Mouse (Mus musculus): ENCODE data around the gene Anxa6.

Gene Anxa6

GRCm38 (mm10) chr11:54998708-54999107, 34.5 kb downstream of the Anxa6 start:
- DNase-seq (ENCODE audit: low read depth, low spot score) = peak; percentile 66

GRCm38 (mm10) chr11:54998284-54998683, 35.0 kb downstream of the Anxa6 start:
- DNase-seq (ENCODE audit: low read depth, low spot score) = peak; percentile 87

GRCm38 (mm10) chr11:54996176-54996575, 37.1 kb downstream of the Anxa6 start:
- DNase-seq (ENCODE audit: low read depth, low spot score) = no peak

GRCm38 (mm10) chr11:54989920-54990319, 43.3 kb downstream of the Anxa6 start:
- no peak for DNase-seq (ENCODE audit: low read depth, low spot score)

GRCm38 (mm10) chr11:54988754-54989349, 44.4 kb downstream of the Anxa6 start:
- no peak for DNase-seq (ENCODE audit: low read depth, low spot score)

- DNase-seq (ENCODE audit: low read depth, low spot score) = peak; percentile 79
These were observed 45.3 kb downstream of the Anxa6 start for GRCm38 (mm10) chr11:54987974-54988373.

- no peak for DNase-seq (ENCODE audit: low read depth, low spot score)
These were observed 48.2 kb downstream of the Anxa6 start for GRCm38 (mm10) chr11:54985086-54985485.

- no peak for DNase-seq (ENCODE audit: low read depth, low spot score)
These were observed 48.7 kb downstream of the Anxa6 start for GRCm38 (mm10) chr11:54984581-54984980.

GRCm38 (mm10) chr11:54984085-54984484, 49.2 kb downstream of the Anxa6 start:
- peak; percentile 87 for DNase-seq (ENCODE audit: low read depth, low spot score)

GRCm38 (mm10) chr11:54982520-54982919, 50.7 kb downstream of the Anxa6 start:
- no peak for DNase-seq (ENCODE audit: low read depth, low spot score)

- no peak for DNase-seq (ENCODE audit: low read depth, low spot score)
These were observed 51.6 kb downstream of the Anxa6 start for GRCm38 (mm10) chr11:54981630-54982029.

GRCm38 (mm10) chr11:54977385-54977937, 55.8 kb downstream of the Anxa6 start:
- DNase-seq (ENCODE audit: low read depth, low spot score) = no peak

GRCm38 (mm10) chr11:54976351-54976750, 56.9 kb downstream of the Anxa6 start:
- DNase-seq (ENCODE audit: low read depth, low spot score) = no peak

- no peak for DNase-seq (ENCODE audit: low read depth, low spot score)
These were observed 57.5 kb downstream of the Anxa6 start for GRCm38 (mm10) chr11:54975756-54976155.

- no peak for DNase-seq (ENCODE audit: low read depth, low spot score)
These were observed 57.9 kb downstream of the Anxa6 start for GRCm38 (mm10) chr11:54975340-54975739.

- DNase-seq (ENCODE audit: low read depth, low spot score) = no peak
These were observed 58.6 kb downstream of the Anxa6 start for GRCm38 (mm10) chr11:54974639-54975038.

GRCm38 (mm10) chr11:54973481-54974212, 59.6 kb downstream of the Anxa6 start:
- peak; percentile 85 for DNase-seq (ENCODE audit: low read depth, low spot score)

- peak; percentile 54 for DNase-seq (ENCODE audit: low read depth, low spot score)
These were observed 60.5 kb downstream of the Anxa6 start for GRCm38 (mm10) chr11:54972789-54973188.

GRCm38 (mm10) chr11:54972049-54972723, 61.1 kb downstream of the Anxa6 start:
- peak; percentile 82 for DNase-seq (ENCODE audit: low read depth, low spot score)

- DNase-seq (ENCODE audit: low read depth, low spot score) = no peak
These were observed 61.7 kb downstream of the Anxa6 start for GRCm38 (mm10) chr11:54971365-54972048.

GRCm38 (mm10) chr11:54965234-54965633, 68.0 kb downstream of the Anxa6 start:
- no peak for DNase-seq (ENCODE audit: low read depth, low spot score)

- peak; percentile 86 for DNase-seq (ENCODE audit: low read depth, low spot score)
These were observed 70.4 kb downstream of the Anxa6 start, which contains the start of gene Tnip1 for GRCm38 (mm10) chr11:54962810-54963209. Tnip1 (minus strand) TSS chr11:54962917.

All from CD4-positive, CD25-positive, alpha-beta regulatory T cell, adult 2 months (primary cell).